Mouse (Mus musculus) thymus, postnatal 36 days (tissue): ENCODE data around the gene Zfp653.

Experiments
- DNase-seq, 2 experiments: peaks; one replicate each; pipeline ENCODE4 v3.0.0; 2022; ENCODE audit warnings: mixed read lengths in 2 of 2

The Zfp653 gene

GRCm38 (mm10) chr9:22017208-22017825 is 53.9 kb downstream of the Zfp653 start:
- DNase-seq = no peak

- no peak for DNase-seq
These were observed 54.9 kb downstream of the Zfp653 start for GRCm38 (mm10) chr9:22016245-22016644.

GRCm38 (mm10) chr9:22012731-22013130 is 58.4 kb downstream of the Zfp653 start:
- DNase-seq = no peak

- no peak for DNase-seq
These were observed 60.1 kb downstream of the Zfp653 start for GRCm38 (mm10) chr9:22011055-22011454.
